Mouse (Mus musculus): Measurements from ENCODE around the gene Gdf11.

DNA sequence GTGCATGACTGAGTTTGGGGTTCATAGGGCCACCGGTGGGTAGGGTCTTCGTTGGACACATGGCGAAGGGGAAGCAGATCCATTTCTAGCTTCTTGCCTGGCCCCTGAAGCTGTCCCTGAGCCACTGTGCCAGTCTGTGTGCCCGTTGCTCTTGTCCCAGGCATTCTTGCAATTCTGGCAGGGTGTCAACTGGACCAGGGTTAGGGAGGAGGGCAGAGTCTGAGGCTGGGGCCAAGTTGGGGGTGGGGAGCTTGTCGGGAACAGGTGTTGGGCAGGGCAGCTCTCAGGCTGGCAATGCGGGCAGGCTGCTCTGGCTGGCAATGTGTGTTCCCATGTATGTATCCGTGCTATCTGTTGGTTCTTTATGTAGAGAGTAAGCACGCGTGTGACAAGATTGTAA is 46.9 kb upstream of the Gdf11 start:
- no peak for TF ChIP-seq EP300 (IDR thresholded peaks at IDR 0.05; ENCODE audit: low read length)
- TF ChIP-seq POLR2A (IDR thresholded peaks at IDR 0.05; ENCODE audit: low read depth, low read length) = no peak
- TF ChIP-seq POLR2AphosphoS2 (IDR thresholded peaks at IDR 0.05; ENCODE audit: low read depth, low read length) = no peak
- no peak for TF ChIP-seq ZC3H11A (IDR thresholded peaks at IDR 0.05; ENCODE audit: low read depth, low read length)
- no peak for TF ChIP-seq ETS1 (conservative IDR thresholded peaks at IDR 0.05; ENCODE audit: low read depth, low read length)
- no peak for TF ChIP-seq USF2 (conservative IDR thresholded peaks at IDR 0.05; ENCODE audit: low read depth, low read length)
- no peak for TF ChIP-seq NRF1 (IDR thresholded peaks at IDR 0.05; ENCODE audit: low read depth, low read length)
- TF ChIP-seq CTCF (conservative IDR thresholded peaks at IDR 0.05 in 1 of 2, IDR thresholded peaks at IDR 0.05 in 1 of 2; ENCODE audit: low read depth in 2 of 2, low read length in 2 of 2) = no peak
- no peak for TF ChIP-seq TCF12 (IDR thresholded peaks at IDR 0.05; ENCODE audit: low read depth, low read length)
- no peak for TF ChIP-seq KAT2A (IDR thresholded peaks at IDR 0.05; ENCODE audit: insufficient replicate concordance, low read length)

Data from CH12.LX (cell line).